Mouse (Mus musculus): ENCODE data around the gene Ube4a. TPM values are rescaled to one million over a fixed set of nuclear protein-coding genes. Genes with fewer than 3 reads are reported as not detected.

Gene Ube4a
- polyA plus RNA-seq, 1 experiment from 2014 or later = 52.8 TPM

DNA sequence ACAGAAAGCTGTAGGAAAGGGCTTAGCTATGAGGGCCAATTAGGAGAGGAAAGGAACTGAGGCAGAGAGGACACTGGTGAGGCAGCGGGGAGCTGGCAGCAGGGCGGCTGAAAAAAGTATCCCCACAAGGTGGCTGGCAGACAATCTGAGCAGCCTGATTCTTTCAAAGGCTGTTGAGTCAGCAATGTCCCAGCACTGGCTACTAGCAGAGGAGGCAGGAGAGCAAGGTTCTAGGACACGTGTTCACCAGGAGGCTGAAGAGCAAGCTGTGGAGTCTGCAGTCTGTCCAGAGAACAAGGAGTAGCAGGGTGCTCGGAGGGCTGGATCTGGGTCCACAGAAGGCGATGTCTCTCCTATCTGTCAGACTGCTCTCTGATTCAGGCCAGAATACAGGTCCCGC, 33.8 kb upstream of the Ube4a start:
- Histone ChIP-seq H3K4me3 (ENCODE audit: low read depth, low read length) (no peak overlapping the region), H3K9me3 (ENCODE audit: control insufficient read depth, low read length) (no peaks in the 10 kb centered on the region), H3K27me3 (ENCODE audit: control insufficient read depth, insufficient read depth, low read length) (no peaks in the 10 kb centered on the region), H3K4me1 (ENCODE audit: control insufficient read depth, insufficient read depth, low read length) (no peaks in the 10 kb centered on the region), H3K27ac (ENCODE audit: low read depth, low read length) (no peak overlapping the region), H3K4me2 (ENCODE audit: low read depth, low read length) (no peak overlapping the region), H3K36me3 (ENCODE audit: control insufficient read depth, insufficient read depth, low read length) (no peaks in the 10 kb centered on the region), H3K9ac (replicated peaks; ENCODE audit: low read depth, low read length) (no peak overlapping the region)
- ATAC-seq (ENCODE audit: low read depth) = no peak
- WGBS = 63% methylated on average over 6 of the region's 6 CpGs

DNA sequence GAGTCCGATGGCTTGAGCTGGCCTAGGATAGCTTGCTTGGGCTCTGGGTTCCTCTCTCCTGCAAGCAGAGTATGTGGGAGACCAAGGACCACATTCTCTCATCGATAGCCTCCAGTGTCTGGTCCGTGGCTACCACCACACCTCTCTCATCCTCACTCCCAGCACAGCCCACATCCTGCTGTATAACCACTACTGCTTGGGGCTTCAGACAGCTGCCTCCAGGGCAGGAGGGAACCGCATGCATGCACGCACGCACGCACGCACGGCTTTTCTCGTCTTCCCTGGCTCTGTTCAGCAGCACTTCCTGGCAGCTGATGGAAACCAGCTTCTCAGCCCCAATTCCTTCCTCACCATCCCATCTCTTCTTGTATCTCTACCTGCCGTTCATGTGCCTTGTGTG, 32.7 kb upstream of the Ube4a start:
- Histone ChIP-seq H3K27me3 (ENCODE audit: control insufficient read depth, insufficient read depth, low read length) (no peaks in the 10 kb centered on the region), H3K9me3 (ENCODE audit: control insufficient read depth, low read length) (no peaks in the 10 kb centered on the region), H3K36me3 (ENCODE audit: control insufficient read depth, insufficient read depth, low read length) (no peaks in the 10 kb centered on the region), H3K27ac (ENCODE audit: low read depth, low read length) (no peak overlapping the region), H3K9ac (replicated peaks; ENCODE audit: low read depth, low read length) (no peak overlapping the region), H3K4me2 (ENCODE audit: low read depth, low read length) (no peak overlapping the region), H3K4me1 (ENCODE audit: control insufficient read depth, insufficient read depth, low read length) (no peaks in the 10 kb centered on the region), H3K4me3 (ENCODE audit: low read depth, low read length) (no peak overlapping the region)
- 83% methylated on average over 11 of the region's 11 CpGs for WGBS
- ATAC-seq (ENCODE audit: low read depth) = no peak

DNA sequence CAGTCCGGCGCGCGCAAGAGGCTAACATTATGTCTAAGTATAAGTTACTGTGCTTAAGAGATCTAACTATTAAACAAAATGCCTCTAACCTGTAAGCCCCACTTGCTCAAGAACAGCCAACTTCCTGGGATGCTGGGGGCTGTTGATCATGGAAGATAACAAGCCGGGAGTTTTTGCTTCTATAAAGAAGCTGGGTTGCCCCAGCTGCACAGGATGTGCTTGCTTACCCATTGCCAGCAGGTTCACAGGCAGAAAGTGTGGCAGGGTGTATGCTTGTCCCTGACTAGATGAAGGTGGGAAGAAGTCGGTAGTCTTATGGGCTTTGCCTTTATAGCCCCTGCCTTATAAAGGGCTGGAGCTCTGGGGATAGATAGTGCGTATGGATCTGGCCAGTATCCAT, 31.2 kb upstream of the Ube4a start:
- no peaks in the 10 kb centered on the region for H3K4me1 ChIP-seq (ENCODE audit: control insufficient read depth, insufficient read depth, low read length)
- no peak overlapping the region for H3K4me2 ChIP-seq (ENCODE audit: low read depth, low read length)
- no peaks in the 10 kb centered on the region for H3K27me3 ChIP-seq (ENCODE audit: control insufficient read depth, insufficient read depth, low read length)
- H3K9ac ChIP-seq (replicated peaks; ENCODE audit: low read depth, low read length) = no peak overlapping the region
- H3K27ac ChIP-seq (ENCODE audit: low read depth, low read length) = no peak overlapping the region
- ATAC-seq (ENCODE audit: low read depth) = no peak
- H3K4me3 ChIP-seq (ENCODE audit: low read depth, low read length) = no peak overlapping the region
- H3K9me3 ChIP-seq (ENCODE audit: control insufficient read depth, low read length) = no peaks in the 10 kb centered on the region
- H3K36me3 ChIP-seq (ENCODE audit: control insufficient read depth, insufficient read depth, low read length) = no peaks in the 10 kb centered on the region
- WGBS = 95% methylated on average over 7 of the region's 7 CpGs

DNA sequence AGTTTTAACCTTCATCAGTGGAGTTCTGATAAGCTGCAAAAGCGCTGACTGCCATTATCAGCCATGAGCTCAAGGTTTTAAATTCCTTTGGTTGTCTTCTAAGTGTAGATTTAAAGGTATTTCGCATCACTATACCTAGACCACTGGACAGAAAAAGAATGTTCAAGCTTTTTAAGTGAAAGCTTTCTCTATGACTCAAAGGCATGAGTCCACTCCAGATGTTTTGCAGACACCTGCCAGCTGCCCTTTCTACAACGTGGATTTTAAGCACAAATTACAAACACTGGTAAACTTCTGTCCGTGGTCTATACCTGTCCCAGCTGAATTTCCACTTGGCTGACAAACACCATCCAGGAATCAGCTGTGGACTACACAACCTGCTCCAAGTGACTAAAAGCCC, 29.6 kb upstream of the Ube4a start:
- Histone ChIP-seq H3K9ac (replicated peaks; ENCODE audit: low read depth, low read length) (no peak overlapping the region), H3K27ac (ENCODE audit: low read depth, low read length) (no peak overlapping the region), H3K4me2 (ENCODE audit: low read depth, low read length) (no peak overlapping the region), H3K27me3 (ENCODE audit: control insufficient read depth, insufficient read depth, low read length) (no peaks in the 10 kb centered on the region), H3K36me3 (ENCODE audit: control insufficient read depth, insufficient read depth, low read length) (no peaks in the 10 kb centered on the region), H3K9me3 (ENCODE audit: control insufficient read depth, low read length) (no peaks in the 10 kb centered on the region), H3K4me1 (ENCODE audit: control insufficient read depth, insufficient read depth, low read length) (no peaks in the 10 kb centered on the region), H3K4me3 (ENCODE audit: low read depth, low read length) (no peak overlapping the region)
- 86% methylated on average over 4 of the region's 4 CpGs for WGBS
- ATAC-seq (ENCODE audit: low read depth) = no peak

DNA sequence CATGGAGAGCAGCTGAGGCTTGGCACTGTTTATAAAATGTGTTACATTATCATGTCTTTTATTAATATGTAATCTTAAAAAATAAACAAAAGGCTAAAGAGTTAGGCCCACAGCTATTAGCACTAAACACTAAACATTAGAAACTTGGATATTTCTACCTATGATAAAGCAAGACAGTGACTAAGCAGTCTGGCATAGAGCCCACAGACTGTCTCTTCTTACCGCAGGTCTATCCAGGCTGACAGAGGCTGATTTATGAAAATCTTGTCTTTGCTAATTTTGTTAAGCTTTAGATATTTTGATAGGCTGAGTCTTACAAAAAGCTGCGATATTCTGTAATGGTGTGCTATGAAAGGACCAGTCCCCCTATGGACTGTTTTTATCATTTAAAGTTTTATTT, 27.9 kb upstream of the Ube4a start:
- Histone ChIP-seq H3K4me2 (ENCODE audit: low read depth, low read length) (no peak overlapping the region), H3K4me1 (ENCODE audit: control insufficient read depth, insufficient read depth, low read length) (no peaks in the 10 kb centered on the region), H3K27me3 (ENCODE audit: control insufficient read depth, insufficient read depth, low read length) (no peaks in the 10 kb centered on the region), H3K9me3 (ENCODE audit: control insufficient read depth, low read length) (no peaks in the 10 kb centered on the region), H3K4me3 (ENCODE audit: low read depth, low read length) (no peak overlapping the region), H3K27ac (ENCODE audit: low read depth, low read length) (no peak overlapping the region), H3K9ac (replicated peaks; ENCODE audit: low read depth, low read length) (no peak overlapping the region), H3K36me3 (ENCODE audit: control insufficient read depth, insufficient read depth, low read length) (no peaks in the 10 kb centered on the region)
- ATAC-seq (ENCODE audit: low read depth) = no peak
- WGBS = 91% methylated on average over 2 of the region's 2 CpGs

DNA sequence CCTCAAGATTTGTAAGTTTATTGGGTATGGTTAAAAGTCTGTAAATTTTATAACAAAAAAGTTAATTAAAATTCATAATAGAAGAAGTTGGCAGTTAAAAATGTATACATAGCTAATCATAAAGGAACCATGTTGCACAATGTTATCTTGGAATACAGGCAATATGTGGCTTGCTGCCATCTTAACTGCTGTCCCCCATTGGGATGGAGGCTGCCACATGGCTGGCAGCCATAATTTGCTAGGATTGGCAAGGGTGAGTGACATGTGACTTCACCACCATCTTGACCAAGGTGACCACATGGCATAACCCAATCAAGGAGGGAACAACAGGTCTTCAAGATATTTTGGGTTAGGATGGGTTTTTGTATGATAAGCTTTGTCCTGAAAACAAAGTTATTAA, 26.9 kb upstream of the Ube4a start:
- no peaks in the 10 kb centered on the region for H3K27me3 ChIP-seq (ENCODE audit: control insufficient read depth, insufficient read depth, low read length)
- no peak overlapping the region for H3K9ac ChIP-seq (replicated peaks; ENCODE audit: low read depth, low read length)
- no peak overlapping the region for H3K4me3 ChIP-seq (ENCODE audit: low read depth, low read length)
- H3K4me1 ChIP-seq (ENCODE audit: control insufficient read depth, insufficient read depth, low read length) = no peaks in the 10 kb centered on the region
- H3K27ac ChIP-seq (ENCODE audit: low read depth, low read length) = no peak overlapping the region
- no peak for ATAC-seq (ENCODE audit: low read depth)
- H3K4me2 ChIP-seq (ENCODE audit: low read depth, low read length) = no peak overlapping the region
- H3K9me3 ChIP-seq (ENCODE audit: control insufficient read depth, low read length) = no peaks in the 10 kb centered on the region
- H3K36me3 ChIP-seq (ENCODE audit: control insufficient read depth, insufficient read depth, low read length) = no peaks in the 10 kb centered on the region

DNA sequence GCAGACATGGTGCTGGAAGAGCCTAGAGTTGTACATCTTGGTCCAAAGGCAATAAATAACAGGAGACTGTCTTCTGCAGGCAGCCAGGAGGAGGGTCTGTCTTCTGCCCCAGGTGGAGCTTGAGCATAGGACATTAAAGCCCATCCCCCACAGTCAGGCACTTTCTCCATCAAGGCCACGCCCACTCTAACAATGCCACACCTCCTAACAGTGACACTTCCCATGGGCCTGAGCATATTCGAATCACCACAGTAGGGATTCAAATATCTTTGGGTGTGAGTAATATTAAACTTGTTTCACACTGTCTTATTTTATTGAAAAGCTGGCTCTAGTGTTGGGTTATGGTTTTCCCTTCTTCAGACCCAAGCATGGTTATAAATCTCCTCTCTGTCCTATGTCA, 26.4 kb upstream of the Ube4a start:
- 88% methylated on average over 2 of the region's 2 CpGs for WGBS

DNA sequence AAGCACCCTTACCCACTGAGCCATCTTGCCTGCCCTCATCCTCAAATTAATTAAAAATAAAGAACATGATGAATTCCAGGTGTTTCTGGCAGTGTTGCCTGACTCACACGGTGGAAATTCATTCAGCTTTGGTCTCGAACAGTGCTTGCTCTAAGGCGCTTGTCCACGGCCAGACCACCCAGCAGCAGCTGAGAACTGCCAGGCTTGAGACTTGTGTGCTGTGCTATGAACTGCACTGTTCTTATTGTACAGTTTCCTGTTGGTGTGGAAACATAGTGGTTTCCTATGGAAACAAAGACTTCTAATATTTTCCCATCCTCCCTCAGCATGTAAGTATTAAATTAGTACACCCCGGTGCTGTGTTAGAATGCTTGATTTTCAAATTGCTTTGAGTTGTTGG, 21.6 kb upstream of the Ube4a start:
- Histone ChIP-seq H3K9me3 (ENCODE audit: control insufficient read depth, low read length) (no peaks in the 10 kb centered on the region), H3K4me1 (ENCODE audit: control insufficient read depth, insufficient read depth, low read length) (no peaks in the 10 kb centered on the region), H3K36me3 (ENCODE audit: control insufficient read depth, insufficient read depth, low read length) (no peaks in the 10 kb centered on the region), H3K27ac (ENCODE audit: low read depth, low read length) (no peak overlapping the region), H3K4me2 (ENCODE audit: low read depth, low read length) (no peak overlapping the region), H3K9ac (replicated peaks; ENCODE audit: low read depth, low read length) (no peak overlapping the region), H3K4me3 (ENCODE audit: low read depth, low read length) (no peak overlapping the region), H3K27me3 (ENCODE audit: control insufficient read depth, insufficient read depth, low read length) (no peaks in the 10 kb centered on the region)
- 86% methylated on average over 5 of the region's 5 CpGs for WGBS
- no peak for ATAC-seq (ENCODE audit: low read depth)

More for the DNA sequence above, 26.4 kb upstream of the Ube4a start:
- Histone ChIP-seq H3K27me3 (ENCODE audit: control insufficient read depth, insufficient read depth, low read length) (no peaks in the 10 kb centered on the region), H3K4me1 (ENCODE audit: control insufficient read depth, insufficient read depth, low read length) (no peaks in the 10 kb centered on the region), H3K27ac (ENCODE audit: low read depth, low read length) (no peak overlapping the region), H3K4me3 (ENCODE audit: low read depth, low read length) (no peak overlapping the region), H3K9me3 (ENCODE audit: control insufficient read depth, low read length) (no peaks in the 10 kb centered on the region), H3K36me3 (ENCODE audit: control insufficient read depth, insufficient read depth, low read length) (no peaks in the 10 kb centered on the region), H3K4me2 (ENCODE audit: low read depth, low read length) (no peak overlapping the region), H3K9ac (replicated peaks; ENCODE audit: low read depth, low read length) (no peak overlapping the region)
- no peak for ATAC-seq (ENCODE audit: low read depth)

DNA sequence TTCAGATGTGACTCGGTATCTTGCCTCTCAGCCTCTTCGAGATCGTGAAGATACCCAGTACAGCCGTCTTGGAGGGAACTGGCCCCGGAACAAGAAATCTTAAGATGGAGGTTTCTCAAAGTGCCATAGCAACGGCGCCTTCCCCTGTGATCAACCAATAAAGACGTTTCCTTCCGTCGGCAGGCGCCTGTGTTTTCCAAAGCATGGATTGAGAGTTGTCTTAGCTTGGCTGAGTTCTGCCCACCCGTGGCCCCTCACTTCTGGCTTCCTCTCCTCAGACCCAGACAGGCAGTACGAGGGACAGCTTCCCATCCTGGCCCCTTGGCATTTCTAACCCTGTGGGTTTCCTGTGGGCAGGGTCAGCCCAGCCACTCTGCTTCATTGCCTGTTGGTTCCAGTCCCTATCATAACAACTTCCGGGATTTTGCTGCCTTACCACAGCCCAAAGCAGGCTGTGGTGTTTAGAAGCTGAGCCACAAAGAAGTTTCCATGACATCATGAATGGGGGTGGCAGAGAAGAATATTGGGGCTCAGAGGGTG, 20.9 kb upstream of the Ube4a start:
- H3K4me2 ChIP-seq (ENCODE audit: low read depth, low read length) = no peak overlapping the region
- no peaks in the 10 kb centered on the region for H3K36me3 ChIP-seq (ENCODE audit: control insufficient read depth, insufficient read depth, low read length)
- ATAC-seq (ENCODE audit: low read depth) = no peak
- H3K4me1 ChIP-seq (ENCODE audit: control insufficient read depth, insufficient read depth, low read length) = no peaks in the 10 kb centered on the region
- WGBS = 70% methylated on average over 14 of the region's 14 CpGs
- H3K9me3 ChIP-seq (ENCODE audit: control insufficient read depth, low read length) = no peaks in the 10 kb centered on the region
- H3K4me3 ChIP-seq (ENCODE audit: low read depth, low read length) = no peak overlapping the region
- H3K27ac ChIP-seq (ENCODE audit: low read depth, low read length) = no peak overlapping the region
- no peak overlapping the region for H3K9ac ChIP-seq (replicated peaks; ENCODE audit: low read depth, low read length)
- no peaks in the 10 kb centered on the region for H3K27me3 ChIP-seq (ENCODE audit: control insufficient read depth, insufficient read depth, low read length)

DNA sequence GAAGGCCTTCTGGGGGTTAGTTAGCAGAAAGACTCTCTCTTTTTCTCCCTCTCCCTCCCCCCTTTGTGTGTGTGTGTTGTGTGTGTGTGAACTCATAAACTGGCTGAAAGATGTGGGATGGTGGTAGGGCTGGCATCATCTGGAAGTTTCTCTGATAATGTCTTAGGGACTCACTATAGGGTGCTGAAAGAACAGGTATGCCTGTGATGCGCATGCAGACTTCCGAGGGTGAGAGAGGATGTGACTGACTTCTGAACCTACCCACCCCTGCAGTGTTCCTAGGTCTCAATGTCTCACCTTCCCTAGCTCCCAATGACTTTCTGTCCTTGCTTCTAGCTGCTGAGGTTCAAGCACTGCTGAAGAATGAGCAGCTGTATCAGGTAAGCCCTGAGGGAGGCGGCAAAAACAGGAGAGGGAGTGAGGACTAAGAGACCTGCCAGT, 20.3 kb upstream of the Ube4a start:
- Histone ChIP-seq H3K9ac (replicated peaks; ENCODE audit: low read depth, low read length) (no peak overlapping the region), H3K9me3 (ENCODE audit: control insufficient read depth, low read length) (no peaks in the 10 kb centered on the region), H3K27me3 (ENCODE audit: control insufficient read depth, insufficient read depth, low read length) (no peaks in the 10 kb centered on the region), H3K4me1 (ENCODE audit: control insufficient read depth, insufficient read depth, low read length) (no peaks in the 10 kb centered on the region), H3K4me2 (ENCODE audit: low read depth, low read length) (no peak overlapping the region), H3K27ac (ENCODE audit: low read depth, low read length) (no peak overlapping the region), H3K4me3 (ENCODE audit: low read depth, low read length) (no peak overlapping the region), H3K36me3 (ENCODE audit: control insufficient read depth, insufficient read depth, low read length) (no peaks in the 10 kb centered on the region)
- ATAC-seq (ENCODE audit: low read depth) = no peak
- 81% methylated on average over 3 of the region's 3 CpGs for WGBS

Measured in neural tube, embryonic 14.5 days (tissue).